In genomic region chr6:94282301-94283241, GRCm38 (mm10) we compare ENCODE assay signal across 8 mouse cellular contexts. TPM values are rescaled to one million over a fixed set of nuclear protein-coding genes. Genes with fewer than 3 reads are reported as not detected.
DNase-seq lines count a peak whose midpoint lies in the region; ATAC-seq lines count a peak whose summit lies in the region.

No protein-coding gene starts in this region.

- peak; percentile 10 to 16 for DNase-seq in layer of hippocampus, postnatal 25 days (ENCODE audit: extremely low spot score in 1 of 2, low spot score in 1 of 2)
- DNase-seq in layer of hippocampus, adult 9-10 months (ENCODE audit: low spot score), result no peak
- DNase-seq in brain, adult 2 months (ENCODE audit: low read depth, low spot score), result peak; percentile 62
- no peak for DNase-seq in natural killer cell, adult 2 months (ENCODE audit: low spot score in 2 of 2)

- peak overlapping the region; percentile 87 for H3K9ac ChIP-seq in forebrain, embryonic 12.5 days
- H3K9ac ChIP-seq in hindbrain, embryonic 15.5 days, result peak overlapping the region; percentile 56
- peak overlapping the region; percentile 69 for H3K9ac ChIP-seq in liver, embryonic 12.5 days
- H3K9ac ChIP-seq in neural tube, embryonic 13.5 days, result peak overlapping the region; percentile 79

- H3K27me3 ChIP-seq in forebrain, embryonic 12.5 days, result no peaks in the 10 kb centered on the region
- no peaks in the 10 kb centered on the region for H3K27me3 ChIP-seq in hindbrain, embryonic 15.5 days
- peaks cover 82% of the 10 kb centered on the region for H3K27me3 ChIP-seq in liver, embryonic 12.5 days (replicated peaks)
- H3K27me3 ChIP-seq in neural tube, embryonic 13.5 days, result peaks cover 12% of the 10 kb centered on the region

- peak overlapping the region; percentile 81 for H3K4me3 ChIP-seq in forebrain, embryonic 12.5 days (replicated peaks)
- peak overlapping the region; percentile 70 for H3K4me3 ChIP-seq in hindbrain, embryonic 15.5 days
- peak overlapping the region; percentile 71 for H3K4me3 ChIP-seq in liver, embryonic 12.5 days
- peak overlapping the region; percentile 75 for H3K4me3 ChIP-seq in neural tube, embryonic 13.5 days

- peak; percentile 17 for ATAC-seq in forebrain, embryonic 12.5 days (ENCODE audit: low FRiP score)
- ATAC-seq in hindbrain, embryonic 15.5 days (ENCODE audit: low FRiP score, low read depth), result peak; percentile 9; the same call in 1 of the 2 replicates
- ATAC-seq in liver, embryonic 12.5 days, result no peak
- ATAC-seq in neural tube, embryonic 13.5 days (ENCODE audit: low read depth), result peak; percentile 10

- H3K4me2 ChIP-seq in forebrain, embryonic 12.5 days, result peak overlapping the region; percentile 88
- peak overlapping the region; percentile 96 for H3K4me2 ChIP-seq in hindbrain, embryonic 15.5 days
- peak overlapping the region; percentile 95 for H3K4me2 ChIP-seq in liver, embryonic 12.5 days
- peak overlapping the region; percentile 97 for H3K4me2 ChIP-seq in neural tube, embryonic 13.5 days

- H3K9me3 ChIP-seq in forebrain, embryonic 12.5 days, result 0 out of 2 replicates have a peak, but pooled peaks cover 3% of the 10 kb centered on the region
- no peaks in the 10 kb centered on the region for H3K9me3 ChIP-seq in hindbrain, embryonic 15.5 days
- H3K9me3 ChIP-seq in liver, embryonic 12.5 days (replicated peaks), result 0 out of 2 replicates have a peak, but pooled peaks cover 3% of the 10 kb centered on the region
- H3K9me3 ChIP-seq in neural tube, embryonic 13.5 days, result no peaks in the 10 kb centered on the region

- H3K4me1 ChIP-seq in forebrain, embryonic 12.5 days, result peaks cover 31% of the 10 kb centered on the region
- H3K4me1 ChIP-seq in hindbrain, embryonic 15.5 days (replicated peaks), result peaks cover 31% of the 10 kb centered on the region
- H3K4me1 ChIP-seq in liver, embryonic 12.5 days, result peaks cover 19% of the 10 kb centered on the region
- peaks cover 32% of the 10 kb centered on the region for H3K4me1 ChIP-seq in neural tube, embryonic 13.5 days (replicated peaks)

- H3K27ac ChIP-seq in forebrain, embryonic 12.5 days, result peak overlapping the region; percentile 96
- peak overlapping the region; percentile 86 for H3K27ac ChIP-seq in hindbrain, embryonic 15.5 days (replicated peaks)
- H3K27ac ChIP-seq in liver, embryonic 12.5 days, result peak overlapping the region; percentile 85
- peak overlapping the region; percentile 92 for H3K27ac ChIP-seq in neural tube, embryonic 13.5 days (replicated peaks)

- H3K36me3 ChIP-seq in forebrain, embryonic 12.5 days (replicated peaks), result no peaks in the 10 kb centered on the region
- H3K36me3 ChIP-seq in hindbrain, embryonic 15.5 days, result no peaks in the 10 kb centered on the region
- H3K36me3 ChIP-seq in liver, embryonic 12.5 days, result no peaks in the 10 kb centered on the region
- no peaks in the 10 kb centered on the region for H3K36me3 ChIP-seq in neural tube, embryonic 13.5 days

- WGBS in forebrain, embryonic 12.5 days, result 1% methylated on average over 55 of the region's 55 CpGs
- 1% methylated on average over 55 of the region's 55 CpGs for WGBS in hindbrain, embryonic 15.5 days
- WGBS in liver, embryonic 12.5 days (ENCODE audit: insufficient replicate concordance), result 1% methylated on average over 54 of the region's 55 CpGs
- under 1% methylated on average over 54 of the region's 55 CpGs for WGBS in neural tube, embryonic 13.5 days

RNA-seq across cellular contexts. Expression of gene Magi1, which starts 1.1 kb away (rescaled TPM):
- total RNA-seq in layer of hippocampus, postnatal 25 days (2021), result 10 to 100 TPM; 43.0 to 57.4 TPM
- 45.5 and 52.2 TPM in 2 replicates for polyA plus RNA-seq in forebrain, embryonic 12.5 days (2016; fragmentation: Nextera tagmentation; extraction: Ambion mirVana)
- polyA plus RNA-seq in hindbrain, embryonic 15.5 days (2015; fragmentation: Nextera tagmentation; extraction: Ambion mirVana), result 30.4 and 31.8 TPM in 2 replicates
- polyA plus RNA-seq in liver, embryonic 12.5 days (2016; fragmentation: Nextera tagmentation; extraction: Ambion mirVana), result 2.5 and 2.7 TPM in 2 replicates
- polyA plus RNA-seq in neural tube, embryonic 13.5 days (2015; fragmentation: Nextera tagmentation; extraction: Ambion mirVana), result 20.9 and 21.6 TPM in 2 replicates

Comparison
In these comparisons a context has a peak if more than half of its experiments do, and no peak if none do; other contexts are left out.
1. DNase-seq: peak in layer of hippocampus, postnatal 25 days (2 of 2) and brain, adult 2 months (single experiment); none in layer of hippocampus, adult 9-10 months (single experiment) and natural killer cell, adult 2 months (0 of 2).
2. Peak in every context shown above with its lines, with median percentiles within 50 percentile points of each other: H3K27ac ChIP-seq, H3K4me2 ChIP-seq, H3K4me3 ChIP-seq and H3K9ac ChIP-seq.